Mouse (Mus musculus): ENCODE results near the gene Cd1d1. TPM values are rescaled to one million over a fixed set of nuclear protein-coding genes. Genes with fewer than 3 reads are reported as not detected.

Gene Cd1d1
- polyA plus RNA-seq, 1 experiment from 2014 or later, result 50.0 TPM

GRCm38 (mm10) chr3:86961395-86961669, 37.9 kb downstream of the Cd1d1 start:
- no peak overlapping the region for H3K4me2 ChIP-seq
- no peak overlapping the region for H3K27ac ChIP-seq (ENCODE audit: poor library complexity, severe bottlenecking)
- H3K27me3 ChIP-seq (replicated peaks), result no peaks in the 10 kb centered on the region
- H3K9ac ChIP-seq, result no peak overlapping the region
- no peak overlapping the region for H3K4me3 ChIP-seq
- no peaks in the 10 kb centered on the region for H3K9me3 ChIP-seq (replicated peaks)
- H3K4me1 ChIP-seq (replicated peaks), result no peaks in the 10 kb centered on the region
- WGBS, result 88% methylated on average over 2 of the region's 2 CpGs
- ATAC-seq (ENCODE audit: insufficient number of reproducible peaks, low FRiP score), result no peak
- H3K36me3 ChIP-seq, result no peaks in the 10 kb centered on the region

GRCm38 (mm10) chr3:86960656-86961394, 38.4 kb downstream of the Cd1d1 start:
- Histone ChIP-seq H3K27ac (ENCODE audit: poor library complexity, severe bottlenecking) (no peak overlapping the region), H3K9ac (no peak overlapping the region), H3K4me2 (no peak overlapping the region), H3K4me1 (replicated peaks) (no peaks in the 10 kb centered on the region), H3K4me3 (no peak overlapping the region), H3K9me3 (replicated peaks) (no peaks in the 10 kb centered on the region), H3K27me3 (replicated peaks) (no peaks in the 10 kb centered on the region), H3K36me3 (no peaks in the 10 kb centered on the region)
- no peak for ATAC-seq (ENCODE audit: insufficient number of reproducible peaks, low FRiP score)
- WGBS, result 71% methylated on average over 17 of the region's 17 CpGs

- no peak for ATAC-seq (ENCODE audit: insufficient number of reproducible peaks, low FRiP score)
- WGBS, result 75% methylated on average over 7 of the region's 7 CpGs
- Histone ChIP-seq H3K27ac (ENCODE audit: poor library complexity, severe bottlenecking) (no peak overlapping the region), H3K4me1 (replicated peaks) (no peaks in the 10 kb centered on the region), H3K27me3 (replicated peaks) (no peaks in the 10 kb centered on the region), H3K36me3 (no peaks in the 10 kb centered on the region), H3K9me3 (replicated peaks) (0 out of 2 replicates have a peak, but pooled peaks cover 1% of the 10 kb centered on the region), H3K9ac (no peak overlapping the region), H3K4me2 (no peak overlapping the region), H3K4me3 (no peak overlapping the region)
These were observed 40.2 kb downstream of the Cd1d1 start for GRCm38 (mm10) chr3:86959088-86959487.

- Histone ChIP-seq H3K27ac (ENCODE audit: poor library complexity, severe bottlenecking) (no peak overlapping the region), H3K4me1 (replicated peaks) (no peaks in the 10 kb centered on the region), H3K4me3 (no peak overlapping the region), H3K4me2 (no peak overlapping the region), H3K36me3 (no peaks in the 10 kb centered on the region), H3K27me3 (replicated peaks) (no peaks in the 10 kb centered on the region), H3K9ac (no peak overlapping the region), H3K9me3 (replicated peaks) (peaks cover 7% of the 10 kb centered on the region)
- ATAC-seq (ENCODE audit: insufficient number of reproducible peaks, low FRiP score), result no peak
- 24% methylated on average over 4 of the region's 4 CpGs for WGBS
These were observed 43.9 kb downstream of the Cd1d1 start for GRCm38 (mm10) chr3:86955376-86955775.

GRCm38 (mm10) chr3:86954521-86954920, 44.7 kb downstream of the Cd1d1 start:
- WGBS, result 38% methylated on average over 1 of the region's 1 CpGs
- H3K4me3 ChIP-seq, result no peak overlapping the region
- no peak overlapping the region for H3K27ac ChIP-seq (ENCODE audit: poor library complexity, severe bottlenecking)
- no peak overlapping the region for H3K4me2 ChIP-seq
- no peaks in the 10 kb centered on the region for H3K36me3 ChIP-seq
- H3K9ac ChIP-seq, result no peak overlapping the region
- peaks cover 7% of the 10 kb centered on the region for H3K9me3 ChIP-seq (replicated peaks)
- H3K4me1 ChIP-seq (replicated peaks), result no peaks in the 10 kb centered on the region
- no peaks in the 10 kb centered on the region for H3K27me3 ChIP-seq (replicated peaks)
- no peak for ATAC-seq (ENCODE audit: insufficient number of reproducible peaks, low FRiP score)

- Histone ChIP-seq H3K4me2 (no peak overlapping the region), H3K9ac (no peak overlapping the region), H3K27ac (ENCODE audit: poor library complexity, severe bottlenecking) (no peak overlapping the region), H3K27me3 (replicated peaks) (no peaks in the 10 kb centered on the region), H3K4me3 (no peak overlapping the region), H3K9me3 (replicated peaks) (peaks cover 7% of the 10 kb centered on the region), H3K4me1 (replicated peaks) (no peaks in the 10 kb centered on the region), H3K36me3 (no peaks in the 10 kb centered on the region)
- ATAC-seq (ENCODE audit: insufficient number of reproducible peaks, low FRiP score), result no peak
- 88% methylated on average over 4 of the region's 4 CpGs for WGBS
These were observed 45.4 kb downstream of the Cd1d1 start for GRCm38 (mm10) chr3:86953819-86954218.

- H3K4me1 ChIP-seq (replicated peaks), result no peaks in the 10 kb centered on the region
- WGBS, result 19% methylated on average over 2 of the region's 2 CpGs
- H3K36me3 ChIP-seq, result no peaks in the 10 kb centered on the region
- H3K9ac ChIP-seq, result no peak overlapping the region
- no peak for ATAC-seq (ENCODE audit: insufficient number of reproducible peaks, low FRiP score)
- no peak overlapping the region for H3K4me3 ChIP-seq
- no peaks in the 10 kb centered on the region for H3K27me3 ChIP-seq (replicated peaks)
- H3K27ac ChIP-seq (ENCODE audit: poor library complexity, severe bottlenecking), result no peak overlapping the region
- peaks cover 7% of the 10 kb centered on the region for H3K9me3 ChIP-seq (replicated peaks)
- no peak overlapping the region for H3K4me2 ChIP-seq
These were observed 48.6 kb downstream of the Cd1d1 start for GRCm38 (mm10) chr3:86950652-86951051.

Other genes starting within 250 kb of the Cd1d1 start
- 5.1 and 5.9 TPM in 2 replicates for gene Dclk2, start 78.6 kb downstream of the Cd1d1 start, polyA plus RNA-seq (2016; fragmentation: Nextera tagmentation; extraction: Ambion mirVana)
- 19.6 and 20.1 TPM in 2 replicates for gene Kirrel, start 175.3 kb upstream of the Cd1d1 start, polyA plus RNA-seq (2016; fragmentation: Nextera tagmentation; extraction: Ambion mirVana)

Measured in heart, embryonic 12.5 days (tissue).